Mouse (Mus musculus): ENCODE measurements at regions not wholly inside any gene's neighbourhood (a gene's known extent, or its start where the extent isn't known, plus 50 kb on each side); places are given as distances from the start of the nearest gene placed in this dataset.

DNA sequence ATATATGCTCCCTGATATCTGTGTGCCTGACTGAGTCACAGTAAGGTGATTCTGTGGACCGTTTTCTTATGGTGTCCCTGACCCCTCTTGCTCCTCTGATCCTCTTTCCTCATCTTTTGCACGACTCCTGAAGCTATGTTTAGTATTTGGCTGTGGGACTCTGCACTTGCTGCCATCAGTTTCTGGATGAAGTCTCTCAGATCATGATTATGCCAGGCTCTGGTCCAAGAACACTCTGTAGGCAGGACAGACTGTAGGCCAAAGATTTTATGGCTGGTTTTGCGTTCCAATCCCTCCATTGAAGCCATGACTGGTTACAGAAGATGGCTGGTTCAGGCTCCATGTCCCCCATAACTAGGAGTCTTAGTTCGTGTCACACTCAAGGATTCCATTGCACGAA is 227.2 kb upstream of the Adcy2 start:
- H3K9me3 ChIP-seq (ENCODE audit: low read length) = no peaks in the 10 kb centered on the region
- ATAC-seq (no peak), DNase-seq (ENCODE audit: low spot score) (no peak)
- whole genome bisulfite sequencing = 72% methylated on average over 5 of the region's 5 CpGs
- no peak overlapping the region for H3K4me2 ChIP-seq (ENCODE audit: low read depth, low read length)
- no peaks in the 10 kb centered on the region for H3K36me3 ChIP-seq (ENCODE audit: insufficient read depth, low read length)
- no peak overlapping the region for H3K4me3 ChIP-seq (ENCODE audit: low read length)
- H3K4me1 ChIP-seq (ENCODE audit: insufficient read depth, low read length) = no peaks in the 10 kb centered on the region
- no peak overlapping the region for H3K27ac ChIP-seq
- TF ChIP-seq CTCF (IDR thresholded peaks at IDR 0.05; ENCODE audit: low read depth) = no peak
- H3K9ac ChIP-seq (replicated peaks; ENCODE audit: low read length) = no peak overlapping the region
- H3K27me3 ChIP-seq (ENCODE audit: insufficient read depth, low read length) = no peaks in the 10 kb centered on the region

DNA sequence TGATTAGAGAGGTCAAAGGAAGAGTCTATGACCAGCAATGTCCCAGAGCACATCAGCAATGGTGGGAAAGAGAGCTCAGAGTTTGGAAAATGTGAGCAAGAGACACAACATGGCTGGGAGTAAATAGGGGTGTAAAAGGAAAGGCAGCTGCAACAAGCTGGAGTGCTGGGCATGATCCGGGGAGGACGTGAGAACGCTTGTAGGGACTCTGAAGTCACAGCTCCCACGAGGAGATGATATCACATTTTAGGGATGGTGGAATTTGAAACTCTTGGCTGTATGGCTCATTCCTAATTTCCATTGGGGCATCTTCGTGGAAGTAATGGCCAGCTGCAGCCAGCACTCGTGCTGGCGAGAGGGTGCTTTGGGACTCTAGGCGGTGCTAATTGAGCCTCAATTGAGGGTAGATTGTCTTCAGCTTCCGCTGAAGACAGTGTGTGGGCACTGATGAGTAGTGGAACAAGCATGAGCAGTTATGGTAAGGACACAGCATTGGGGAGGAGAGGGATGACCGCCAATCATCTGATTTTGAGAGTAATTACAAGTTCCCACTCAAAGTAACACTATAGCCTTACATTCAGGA is 231.1 kb upstream of the Adcy2 start:
- 82% methylated on average over 10 of the region's 10 CpGs for WGBS
- no peak overlapping the region for H3K4me2 ChIP-seq (ENCODE audit: low read depth, low read length)
- H3K27me3 ChIP-seq (ENCODE audit: insufficient read depth, low read length) = no peaks in the 10 kb centered on the region
- no peak overlapping the region for H3K4me3 ChIP-seq (ENCODE audit: low read length)
- TF ChIP-seq CTCF (IDR thresholded peaks at IDR 0.05; ENCODE audit: low read depth) = no peak
- no peak overlapping the region for H3K9ac ChIP-seq (replicated peaks; ENCODE audit: low read length)
- ATAC-seq = no peak
- no peaks in the 10 kb centered on the region; the same call in 1 of the 2 replicates for H3K9me3 ChIP-seq (ENCODE audit: low read length)
- no peaks in the 10 kb centered on the region for H3K36me3 ChIP-seq (ENCODE audit: insufficient read depth, low read length)
- DNase-seq (ENCODE audit: low spot score) = no peak
- no peak overlapping the region for H3K27ac ChIP-seq
- no peaks in the 10 kb centered on the region for H3K4me1 ChIP-seq (ENCODE audit: insufficient read depth, low read length)

DNA sequence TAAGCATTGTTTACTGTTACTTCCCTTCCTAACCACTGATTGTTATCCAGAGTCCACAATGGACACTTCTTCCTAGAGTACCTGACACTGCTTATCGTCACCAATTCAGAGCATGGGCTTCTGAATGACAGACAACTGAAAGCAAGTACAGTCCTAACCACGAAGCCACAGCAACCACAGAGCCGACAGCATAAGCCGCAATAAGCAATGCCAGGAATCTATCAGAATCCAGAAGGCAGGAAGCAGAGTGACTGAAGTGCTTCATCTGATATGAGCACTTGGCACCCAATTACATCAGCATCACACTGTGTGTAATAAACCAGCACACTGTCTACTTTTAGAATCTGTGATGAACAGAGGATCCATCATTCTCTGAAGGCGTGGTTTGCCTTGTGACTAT is 237.0 kb upstream of the Adcy2 start:
- 71% methylated on average over 5 of the region's 5 CpGs for WGBS
- ATAC-seq = no peak
- Histone ChIP-seq H3K9me3 (ENCODE audit: low read length) (no peaks in the 10 kb centered on the region; the same call in 1 of the 2 replicates), H3K27ac (no peak overlapping the region), H3K36me3 (ENCODE audit: insufficient read depth, low read length) (no peaks in the 10 kb centered on the region), H3K4me1 (ENCODE audit: insufficient read depth, low read length) (no peaks in the 10 kb centered on the region), H3K4me2 (ENCODE audit: low read depth, low read length) (no peak overlapping the region), H3K4me3 (ENCODE audit: low read length) (no peak overlapping the region), H3K27me3 (ENCODE audit: insufficient read depth, low read length) (no peaks in the 10 kb centered on the region), H3K9ac (replicated peaks; ENCODE audit: low read length) (no peak overlapping the region)
- TF ChIP-seq CTCF (IDR thresholded peaks at IDR 0.05; ENCODE audit: low read depth) = no peak
- peak; percentile 18 for DNase-seq (ENCODE audit: low spot score)

DNA sequence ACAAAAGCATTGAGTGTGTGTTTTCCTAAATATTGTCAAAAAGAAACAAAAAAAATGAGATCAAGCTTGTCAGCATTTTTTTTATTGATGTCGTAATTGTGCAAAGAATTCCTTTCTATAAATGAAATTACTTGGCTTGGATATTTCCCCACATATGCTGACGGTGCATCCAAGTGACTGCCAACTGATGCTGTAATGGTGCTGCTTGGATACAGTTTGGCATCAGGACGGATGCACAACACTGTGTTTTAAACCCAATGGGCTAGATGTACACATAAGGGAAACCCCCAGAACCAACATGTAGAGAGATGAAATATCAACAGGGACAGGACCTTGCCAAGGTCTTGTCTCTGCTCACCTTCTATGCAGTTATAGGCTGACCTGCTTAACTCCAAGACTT is 238.6 kb upstream of the Adcy2 start:
- H3K4me1 ChIP-seq (ENCODE audit: insufficient read depth, low read length) = no peaks in the 10 kb centered on the region
- no peak for TF ChIP-seq CTCF (IDR thresholded peaks at IDR 0.05; ENCODE audit: low read depth)
- H3K4me2 ChIP-seq (ENCODE audit: low read depth, low read length) = no peak overlapping the region
- no peak overlapping the region for H3K9ac ChIP-seq (replicated peaks; ENCODE audit: low read length)
- H3K27ac ChIP-seq = no peak overlapping the region
- WGBS = 77% methylated on average over 3 of the region's 3 CpGs
- no peak overlapping the region for H3K4me3 ChIP-seq (ENCODE audit: low read length)
- H3K9me3 ChIP-seq (ENCODE audit: low read length) = no peaks in the 10 kb centered on the region; the same call in 1 of the 2 replicates
- H3K27me3 ChIP-seq (ENCODE audit: insufficient read depth, low read length) = no peaks in the 10 kb centered on the region
- no peak for DNase-seq (ENCODE audit: low spot score)
- ATAC-seq = no peak
- H3K36me3 ChIP-seq (ENCODE audit: insufficient read depth, low read length) = no peaks in the 10 kb centered on the region

DNA sequence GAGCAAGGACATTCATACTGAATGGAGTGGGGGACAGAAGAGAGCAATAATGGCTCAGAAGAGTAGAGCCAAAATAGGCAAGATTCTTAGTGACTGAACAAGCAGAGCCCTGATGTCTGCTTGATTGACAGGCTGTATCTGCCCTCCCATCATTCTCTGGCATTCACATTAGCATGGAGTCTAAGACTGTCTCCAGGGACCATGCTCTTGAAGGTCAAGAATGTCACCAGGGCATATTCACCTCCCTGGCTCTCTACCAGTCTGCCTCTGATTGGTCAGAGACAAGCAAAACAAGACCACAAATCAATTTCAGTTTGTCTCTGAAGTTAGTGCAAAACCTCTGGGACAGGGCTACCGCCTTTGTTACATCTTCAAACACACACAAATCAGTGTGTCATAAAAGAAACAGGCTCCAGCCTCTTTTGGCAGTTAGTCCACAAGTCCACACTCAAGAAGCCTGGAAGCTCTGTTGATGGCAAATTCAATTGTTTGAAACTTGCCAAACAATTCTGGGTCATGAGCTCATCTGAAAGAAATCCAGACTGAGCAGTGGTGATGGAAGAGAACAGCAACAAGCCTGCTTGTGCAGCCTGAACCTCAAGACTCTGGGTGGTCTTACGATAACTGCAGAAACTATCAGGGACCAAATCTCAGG is 240.0 kb upstream of the Adcy2 start:
- 72% methylated on average over 2 of the region's 2 CpGs for WGBS
- Histone ChIP-seq H3K4me1 (ENCODE audit: insufficient read depth, low read length) (no peaks in the 10 kb centered on the region), H3K9me3 (ENCODE audit: low read length) (no peaks in the 10 kb centered on the region), H3K27me3 (ENCODE audit: insufficient read depth, low read length) (no peaks in the 10 kb centered on the region), H3K9ac (replicated peaks; ENCODE audit: low read length) (no peak overlapping the region), H3K36me3 (ENCODE audit: insufficient read depth, low read length) (no peaks in the 10 kb centered on the region), H3K4me3 (ENCODE audit: low read length) (no peak overlapping the region), H3K27ac (no peak overlapping the region), H3K4me2 (ENCODE audit: low read depth, low read length) (no peak overlapping the region)
- no peak for TF ChIP-seq CTCF (IDR thresholded peaks at IDR 0.05; ENCODE audit: low read depth)
- ATAC-seq (no peak), DNase-seq (ENCODE audit: low spot score) (no peak)

DNA sequence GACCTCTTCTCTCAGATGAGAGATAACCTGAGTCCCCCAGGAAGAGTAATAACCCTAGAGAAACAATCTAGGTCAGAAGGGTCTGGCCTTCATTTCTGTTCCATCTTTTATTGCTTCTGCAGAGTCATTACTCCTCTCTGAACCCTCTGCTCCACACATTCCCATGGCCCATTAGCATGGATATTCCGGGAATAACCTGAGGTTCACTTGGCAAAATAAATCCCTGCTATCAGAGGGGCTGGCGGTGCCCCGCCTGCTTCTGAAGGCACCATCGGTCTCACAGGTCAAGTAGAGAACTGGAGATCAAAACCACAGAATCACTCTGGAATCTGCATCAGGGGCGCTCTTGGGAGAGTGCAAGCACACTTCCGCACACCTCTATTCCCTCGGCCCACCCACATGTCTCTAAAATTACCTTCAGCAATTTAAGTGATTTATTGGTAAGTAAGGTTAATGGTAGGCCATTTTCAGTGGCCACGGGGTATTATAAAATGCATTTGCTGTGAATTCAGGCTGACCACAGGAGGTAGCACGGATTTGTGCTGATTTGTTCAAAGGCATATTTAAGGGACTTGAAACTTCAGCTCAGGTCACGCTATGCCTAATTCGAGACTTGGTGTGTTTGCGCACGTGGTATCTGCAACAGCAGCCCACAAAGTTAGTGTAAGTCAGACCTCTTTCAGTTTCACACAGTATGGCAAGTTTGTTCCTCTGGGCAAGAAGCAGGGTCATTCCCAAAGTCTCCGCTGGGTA is 243.4 kb upstream of the Adcy2 start:
- Histone ChIP-seq H3K27ac (no peak overlapping the region), H3K4me2 (ENCODE audit: low read depth, low read length) (no peak overlapping the region), H3K36me3 (ENCODE audit: insufficient read depth, low read length) (no peaks in the 10 kb centered on the region), H3K9me3 (ENCODE audit: low read length) (no peaks in the 10 kb centered on the region), H3K4me1 (ENCODE audit: insufficient read depth, low read length) (no peaks in the 10 kb centered on the region), H3K9ac (replicated peaks; ENCODE audit: low read length) (no peak overlapping the region), H3K27me3 (ENCODE audit: insufficient read depth, low read length) (no peaks in the 10 kb centered on the region), H3K4me3 (ENCODE audit: low read length) (no peak overlapping the region)
- ATAC-seq (no peak), DNase-seq (ENCODE audit: low spot score) (no peak)
- TF ChIP-seq CTCF (IDR thresholded peaks at IDR 0.05; ENCODE audit: low read depth) = no peak
- 83% methylated on average over 14 of the region's 14 CpGs for WGBS
